Mouse (Mus musculus) liver, adult 2 months (tissue): ENCODE measurements around the gene Sycp3. TPM values are rescaled to one million over a fixed set of nuclear protein-coding genes. Genes with fewer than 3 reads are reported as not detected.

ENCODE experiments used
- DNase-seq: peaks from one replicate; pipeline ENCODE4 v3.0.0-alpha.2; 2011; ENCODE audit warnings: low read depth, low spot score; ENCODE audit errors: extremely low read depth
- H3K27ac ChIP-seq: fragments of 200-500 bp; replicated peaks from 2 replicates; pipeline ENCODE4 v1.5.1; 2012; ENCODE audit warnings: low read depth, mild to moderate bottlenecking, control low read depth, inconsistent platforms, low read length; ENCODE audit not compliant: insufficient read depth
- H3K27me3 ChIP-seq: fragments of 200-500 bp; 2 replicates; pipeline ENCODE4 v1.6.1; 2012; ENCODE audit warnings: mild to moderate bottlenecking, moderate library complexity, low read length, inconsistent platforms; ENCODE audit not compliant: control insufficient read depth, insufficient read depth
- H3K36me3 ChIP-seq: fragments of 200-500 bp; 2 replicates; pipeline ENCODE4 v1.6.1; 2012; ENCODE audit warnings: low read length, inconsistent platforms; ENCODE audit not compliant: control insufficient read depth, insufficient read depth
- H3K4me1 ChIP-seq: fragments of 200-500 bp; 2 replicates; pipeline ENCODE4 v1.6.1; 2011; ENCODE audit warnings: low read length; ENCODE audit not compliant: control insufficient read depth, insufficient read depth
- H3K4me3 ChIP-seq: fragments of 200-500 bp; 2 replicates; pipeline ENCODE4 v1.5.1; 2011; ENCODE audit warnings: low read depth, mild to moderate bottlenecking, control low read depth, low read length, moderate library complexity; ENCODE audit not compliant: insufficient read depth
- H3K79me2 ChIP-seq: fragments of 200-500 bp; 2 replicates; pipeline ENCODE4 v1.6.1; 2012; ENCODE audit warnings: inconsistent platforms, mild to moderate bottlenecking, low read length, moderate library complexity; ENCODE audit not compliant: control insufficient read depth, insufficient read depth
- H3K9ac ChIP-seq: fragments of 200-500 bp; 2 replicates; pipeline ENCODE4 v1.6.1; 2012; ENCODE audit warnings: low read depth, mild to moderate bottlenecking, control low read depth, inconsistent platforms, low read length
- CTCF ChIP-seq: fragments of 200-500 bp; IDR thresholded peaks from 2 replicates; pipeline ENCODE4 v1.5.1; 2011; ENCODE audit warnings: low read depth, low read length, control low read depth
- POLR2A ChIP-seq: fragments of 200-500 bp; IDR thresholded peaks from 2 replicates; pipeline ENCODE4 v1.6.1; 2011; ENCODE audit warnings: low read length, control low read depth; ENCODE audit not compliant: insufficient read depth; ENCODE audit errors: extremely low read depth
- WGBS: fragments of 180-500 bp; shearing (Covaris S2); methylation state at CpG from one replicate; pipeline ENCODE4 v1.1.7; 2018; 5-methylcytosine and 5-hydroxymethylcytosine counted together
- polyA plus RNA-seq: library from polyadenylated mRNA; depleted of rRNA; stranded (reverse); fragments of >200 nt; gene quantifications from 2 replicates; pipeline ENCODE4 v1.2.3, GENCODE M21; 2012; rRNA removed
- total RNA-seq: library from RNA; depleted of rRNA; stranded (reverse); fragments of >200 nt; gene quantifications from 2 replicates; pipeline ENCODE4 v1.2.3, GENCODE M21; 2014; rRNA removed

The Sycp3 gene
- total and polyA plus RNA-seq, 2 experiments: not detected

GRCm38 (mm10) chr10:88522795-88523194, 63.4 kb downstream of the Sycp3 start:
- TF ChIP-seq POLR2A: no peak
- TF ChIP-seq CTCF: no peak
- no peak overlapping the region for H3K4me3 ChIP-seq
- no peak overlapping the region for H3K27ac ChIP-seq
- no peaks in the 10 kb centered on the region for H3K36me3 ChIP-seq
- no peaks in the 10 kb centered on the region for H3K27me3 ChIP-seq
- DNase-seq: no peak
- WGBS: 73% methylated on average over 8 of the region's 8 CpGs
- no peak overlapping the region for H3K9ac ChIP-seq
- no peaks in the 10 kb centered on the region; the same call in 1 of the 2 replicates for H3K4me1 ChIP-seq
- no peaks in the 10 kb centered on the region for H3K79me2 ChIP-seq

Other genes starting within 250 kb of the Sycp3 start
- gene Dram1, start 80.5 kb upstream of the Sycp3 start, total RNA-seq: 0.46 and 0.81 TPM in 2 replicates
- gene Dram1, start 80.5 kb upstream of the Sycp3 start, polyA plus RNA-seq: 0.25 and 0.60 TPM in 2 replicates
- 5.2 and 6.8 TPM in 2 replicates for gene Gnptab, start 80.4 kb upstream of the Sycp3 start, total RNA-seq
- gene Gnptab, start 80.4 kb upstream of the Sycp3 start, polyA plus RNA-seq: 2.7 TPM in 2 replicates
- gene Chpt1, start 44.5 kb downstream of the Sycp3 start, total RNA-seq: 118 and 137 TPM in 2 replicates
- 59.0 and 120 TPM in 2 replicates for gene Chpt1, start 44.5 kb downstream of the Sycp3 start, polyA plus RNA-seq
- gene Mybpc1, start 145.6 kb downstream of the Sycp3 start, total RNA-seq: 1.7 TPM in 1 of 2 replicates, not detected in the other
- gene Mybpc1, start 145.6 kb downstream of the Sycp3 start, polyA plus RNA-seq: not detected in 2 replicates
- 2.6 and 3.0 TPM in 2 replicates for gene Spic, start 225.4 kb downstream of the Sycp3 start, total RNA-seq
- gene Spic, start 225.4 kb downstream of the Sycp3 start, polyA plus RNA-seq: 0.19 and 0.37 TPM in 2 replicates